Mouse (Mus musculus) forebrain, postnatal 0 days (tissue): Measurements from ENCODE around the gene Crxos. TPM values are rescaled to one million over a fixed set of nuclear protein-coding genes. Genes with fewer than 3 reads are reported as not detected.
A peak's percentile ranks its signal among the peaks of the same experiment; 100 is the strongest.

Source experiments
- ATAC-seq: fragments of 200-750 bp; cut with Nextera tagmentation; 2 replicates; pipeline ENCODE4 v1.8.0; 2017; ENCODE audit warnings: mild to moderate bottlenecking, moderate library complexity
- DNase-seq: peaks from one replicate; pipeline ENCODE4 v3.0.0-alpha.2; 2015
- H3K27ac ChIP-seq: fragments of 300-500 bp; sonication (generic); 2 replicates; pipeline ENCODE4 v1.5.1; 2014; ENCODE audit warnings: low read depth, mild to moderate bottlenecking, antibody characterized with exemption, low read length, moderate library complexity, mixed read lengths
- H3K27me3 ChIP-seq: fragments of 300-500 bp; sonication (generic); 2 replicates; pipeline ENCODE4 v1.6.1; 2014; ENCODE audit warnings: mild to moderate bottlenecking, low read length, mixed read lengths; ENCODE audit not compliant: insufficient read depth
- H3K36me3 ChIP-seq: fragments of 300-500 bp; sonication (generic); 2 replicates; pipeline ENCODE4 v1.6.1; 2014; ENCODE audit warnings: mild to moderate bottlenecking, moderate library complexity; ENCODE audit not compliant: insufficient read depth
- H3K4me1 ChIP-seq: fragments of 300-500 bp; sonication (generic); 2 replicates; pipeline ENCODE4 v1.6.1; 2014; ENCODE audit warnings: antibody characterized with exemption; ENCODE audit not compliant: insufficient read depth
- H3K4me2 ChIP-seq: fragments of 300-500 bp; sonication (generic); 2 replicates; pipeline ENCODE4 v1.6.1; 2014; ENCODE audit warnings: low read depth, mild to moderate bottlenecking, moderate library complexity
- H3K4me3 ChIP-seq: fragments of 300-500 bp; sonication (generic); 2 replicates; pipeline ENCODE4 v1.5.1; 2014; ENCODE audit warnings: low read depth, low read length, mixed read lengths
- H3K9ac ChIP-seq: fragments of 300-500 bp; sonication (generic); 2 replicates; pipeline ENCODE4 v1.6.1; 2014; ENCODE audit warnings: mild to moderate bottlenecking
- H3K9me3 ChIP-seq: fragments of 300-500 bp; sonication (generic); 2 replicates; pipeline ENCODE4 v1.6.1; 2016; ENCODE audit warnings: low read length
- CTCF ChIP-seq: sonication (generic); IDR thresholded peaks from 2 replicates; pipeline ENCODE4 v1.5.1; 2016; ENCODE audit warnings: antibody characterized with exemption, control low read depth, low read depth
- WGBS: fragments of 180-500 bp; shearing (Covaris S2); extraction: QIAGEN DNeasy Blood & Tissue Kit; methylation state at CpG from one replicate; pipeline ENCODE4 v1.1.7; 2014; 5-methylcytosine and 5-hydroxymethylcytosine counted together
- polyA plus RNA-seq: library from polyadenylated mRNA; unstranded; fragments of >200 nt; fragmentation: Nextera tagmentation; extraction: Ambion mirVana; gene quantifications from 2 replicates; pipeline ENCODE4 v1.2.1, GENCODE M21; 2015
- total RNA-seq: library from RNA; depleted of rRNA; stranded (reverse); fragments of >200 nt; gene quantifications from 2 replicates; pipeline ENCODE4 v1.2.3, GENCODE M21; 2014

Gene Crxos
- total and polyA plus RNA-seq, 2 experiments from 2014 or later, result not detected

GRCm38 (mm10) chr7:15933437-15934359 is 51.3 kb downstream of the Crxos start:
- no peak for TF ChIP-seq CTCF
- Histone ChIP-seq H3K4me2 (no peak overlapping the region), H3K9me3 (no peaks in the 10 kb centered on the region), H3K36me3 (peaks cover 25% of the 10 kb centered on the region), H3K27ac (no peak overlapping the region), H3K4me3 (no peak overlapping the region), H3K9ac (no peak overlapping the region), H3K4me1 (no peaks in the 10 kb centered on the region), H3K27me3 (no peaks in the 10 kb centered on the region)
- ATAC-seq, result no peak
- 68% methylated on average over 16 of the region's 16 CpGs for WGBS
- DNase-seq, result no peak

GRCm38 (mm10) chr7:15937491-15937890 is 55.1 kb downstream of the Crxos start:
- H3K4me3 ChIP-seq, result no peak overlapping the region
- ATAC-seq (no peak), DNase-seq (no peak)
- no peaks in the 10 kb centered on the region for H3K27me3 ChIP-seq
- TF ChIP-seq CTCF, result no peak
- WGBS, result 89% methylated on average over 5 of the region's 5 CpGs
- H3K9me3 ChIP-seq, result no peaks in the 10 kb centered on the region
- no peak overlapping the region for H3K4me2 ChIP-seq
- peaks cover 63% of the 10 kb centered on the region for H3K36me3 ChIP-seq
- no peak overlapping the region for H3K9ac ChIP-seq
- no peaks in the 10 kb centered on the region for H3K4me1 ChIP-seq
- no peak overlapping the region for H3K27ac ChIP-seq

GRCm38 (mm10) chr7:15938621-15939020 is 56.2 kb downstream of the Crxos start:
- H3K4me1 ChIP-seq, result no peaks in the 10 kb centered on the region
- 97% methylated on average over 3 of the region's 3 CpGs for WGBS
- H3K4me3 ChIP-seq, result no peak overlapping the region
- TF ChIP-seq CTCF, result no peak
- no peak overlapping the region for H3K27ac ChIP-seq
- H3K4me2 ChIP-seq, result no peak overlapping the region
- DNase-seq, result no peak
- H3K36me3 ChIP-seq, result peaks cover 74% of the 10 kb centered on the region
- no peak overlapping the region for H3K9ac ChIP-seq
- ATAC-seq, result no peak
- no peaks in the 10 kb centered on the region for H3K9me3 ChIP-seq
- no peaks in the 10 kb centered on the region for H3K27me3 ChIP-seq

- Histone ChIP-seq H3K9ac (no peak overlapping the region), H3K36me3 (peaks cover 45% of the 10 kb centered on the region), H3K4me3 (no peak overlapping the region), H3K9me3 (no peaks in the 10 kb centered on the region), H3K27ac (no peak overlapping the region), H3K27me3 (no peaks in the 10 kb centered on the region), H3K4me2 (no peak overlapping the region), H3K4me1 (peaks cover 9% of the 10 kb centered on the region)
- TF ChIP-seq CTCF, result no peak
- WGBS, result 92% methylated on average over 1 of the region's 1 CpGs
- ATAC-seq (no peak), DNase-seq (no peak)
Observed at GRCm38 (mm10) chr7:15944311-15944710, 61.9 kb downstream of the Crxos start.

GRCm38 (mm10) chr7:15945211-15945610 is 62.8 kb downstream of the Crxos start:
- H3K36me3 ChIP-seq, result peaks cover 36% of the 10 kb centered on the region
- ATAC-seq, result no peak
- H3K4me3 ChIP-seq, result peak overlapping the region; percentile 79
- no peaks in the 10 kb centered on the region for H3K27me3 ChIP-seq
- H3K27ac ChIP-seq, result peak overlapping the region; percentile 95; the same call in 1 of the 2 replicates
- H3K9ac ChIP-seq, result peak overlapping the region; percentile 74
- 6% methylated on average over 8 of the region's 8 CpGs for WGBS
- H3K4me1 ChIP-seq, result peaks cover 9% of the 10 kb centered on the region
- H3K9me3 ChIP-seq, result no peaks in the 10 kb centered on the region
- DNase-seq, result no peak
- TF ChIP-seq CTCF, result no peak
- H3K4me2 ChIP-seq, result peak overlapping the region; percentile 73

GRCm38 (mm10) chr7:15945721-15946536 is 63.5 kb downstream of the Crxos start, which contains the start of gene Nop53:
Gene Nop53 (minus strand): TSS chr7:15946074.
- Histone ChIP-seq H3K27me3 (no peaks in the 10 kb centered on the region), H3K4me1 (peaks cover 9% of the 10 kb centered on the region), H3K9ac (peak within 1 kb of the TSS; percentile 74), H3K4me3 (peak within 1 kb of the TSS; percentile 79), H3K4me2 (peak within 1 kb of the TSS; percentile 73), H3K9me3 (no peaks in the 10 kb centered on the region), H3K27ac (peak within 1 kb of the TSS; percentile 95), H3K36me3 (peaks cover 29% of the 10 kb centered on the region)
- TF ChIP-seq CTCF, result no peak
- DNase-seq, result peak; percentile 98
- ATAC-seq, result peak; percentile 97
- 2% methylated on average over 59 of the region's 59 CpGs for WGBS
